Comparison of ENCODE assay signal across 13 mouse cellular contexts in genomic region chr14:121000561-121001340, GRCm38 (mm10). TPM values are rescaled to one million over a fixed set of nuclear protein-coding genes. Genes with fewer than 3 reads are reported as not detected.
DNase-seq lines count a peak whose midpoint lies in the region; ATAC-seq and TF ChIP-seq lines count a peak whose summit lies in the region.
"Had no signal": no experiment of that assay in that cellular context is flagged by ENCODE, and none has a peak within 500 bp of the region (broad histone marks: within the 10 kb centered on the region; RNA-seq: fewer than 3 reads in every experiment).

No protein-coding gene starts in this region.

- H3K27me3 ChIP-seq in kidney, postnatal 0 days (ENCODE audit: insufficient read depth, low read length), result no peaks in the 10 kb centered on the region
- H3K27me3 ChIP-seq: hindbrain, embryonic 15.5 days had no signal

- H3K27ac ChIP-seq in kidney, postnatal 0 days, result no peak overlapping the region
- H3K27ac ChIP-seq: hindbrain, embryonic 15.5 days; left cerebral cortex, adult 2 months had no signal

- no peak for TF ChIP-seq CTCF in lung, adult 2 months (IDR thresholded peaks at IDR 0.05; ENCODE audit: insufficient read depth, low read length)
- TF ChIP-seq CTCF in kidney, postnatal 0 days (IDR thresholded peaks at IDR 0.05; ENCODE audit: low read depth), result no peak

- no peak for ATAC-seq in kidney, postnatal 0 days (replicated peaks; ENCODE audit: low FRiP score, low read depth)

- 35% methylated on average over 12 of the region's 12 CpGs for WGBS in lung, adult 2 months
- WGBS in kidney, postnatal 0 days, result 31% methylated on average over 12 of the region's 12 CpGs

- H3K9ac ChIP-seq in kidney, postnatal 0 days (ENCODE audit: low read depth, low read length), result no peak overlapping the region
- H3K9ac ChIP-seq: hindbrain, embryonic 15.5 days had no signal

- peak; percentile 8 for DNase-seq in lung, adult 18-20 months
- no peak for DNase-seq in lung, adult 2 months
- peak; percentile 42 for DNase-seq in embryo, embryonic 10 days (ENCODE audit: low spot score)
- DNase-seq in kidney, postnatal 0 days (ENCODE audit: low spot score), result peak; percentile 36
- peak; percentile 34 to 54 for DNase-seq in lung, postnatal 4 days
- no peak for DNase-seq in layer of hippocampus, adult 8-10 months (ENCODE audit: low spot score in 2 of 2)
- no peak for DNase-seq in right cerebral cortex, postnatal 25 days
- DNase-seq: cerebellum, postnatal 14 days; heart, adult 18-20 months; spleen, adult 18-20 months; thymus, postnatal 14 days had no signal

- no peaks in the 10 kb centered on the region for H3K36me3 ChIP-seq in kidney, postnatal 0 days (ENCODE audit: insufficient read depth, low read length)
- H3K36me3 ChIP-seq: hindbrain, embryonic 15.5 days had no signal

- TF ChIP-seq POLR2A in lung, adult 2 months (IDR thresholded peaks at IDR 0.05; ENCODE audit: borderline replicate concordance, extremely low read depth, low read depth, low read length), result no peak

- H3K4me2 ChIP-seq in kidney, postnatal 0 days (ENCODE audit: low read length), result no peak overlapping the region
- H3K4me2 ChIP-seq: hindbrain, embryonic 15.5 days had no signal

- H3K4me1 ChIP-seq in lung, adult 2 months (ENCODE audit: control insufficient read depth, insufficient read depth, low read length), result no peaks in the 10 kb centered on the region
- H3K4me1 ChIP-seq in kidney, postnatal 0 days (replicated peaks; ENCODE audit: insufficient read depth, low read length), result no peaks in the 10 kb centered on the region
- H3K4me1 ChIP-seq: hindbrain, embryonic 15.5 days had no signal

- no peak overlapping the region for H3K4me3 ChIP-seq in lung, adult 2 months (replicated peaks; ENCODE audit: extremely low read depth, low read depth, low read length)
- no peak overlapping the region for H3K4me3 ChIP-seq in kidney, postnatal 0 days (replicated peaks; ENCODE audit: low read depth, low read length)
- H3K4me3 ChIP-seq: hindbrain, embryonic 15.5 days; left cerebral cortex, adult 2 months had no signal

- H3K9me3 ChIP-seq in kidney, postnatal 0 days (replicated peaks; ENCODE audit: low read length), result no peaks in the 10 kb centered on the region
- H3K9me3 ChIP-seq: hindbrain, embryonic 15.5 days had no signal

RNA-seq across cellular contexts. Expression of gene Farp1, which starts 34.2 kb away (rescaled TPM):
- polyA plus RNA-seq in lung, adult 2 months (2012; rRNA removed), result 37.2 and 42.3 TPM in 2 replicates
- 23.4 and 25.0 TPM in 2 replicates for polyA plus RNA-seq in kidney, postnatal 0 days (2015; fragmentation: Nextera tagmentation; extraction: Ambion mirVana)
- total RNA-seq in layer of hippocampus, adult 8-10 months (2022), result 100 to 1,000 TPM; 110 to 121 (median 116) TPM

Comparison
In these comparisons a context has a peak if more than half of its experiments do, and no peak if none do; other contexts are left out.
1. DNase-seq: peak in lung, adult 18-20 months (2 of 2), embryo, embryonic 10 days (single experiment), kidney, postnatal 0 days (single experiment) and lung, postnatal 4 days (2 of 2); none in lung, adult 2 months (single experiment), layer of hippocampus, adult 8-10 months (0 of 2) and right cerebral cortex, postnatal 25 days (single experiment).